Mouse (Mus musculus): ENCODE results near the gene Gfi1.

Gene Gfi1

DNA sequence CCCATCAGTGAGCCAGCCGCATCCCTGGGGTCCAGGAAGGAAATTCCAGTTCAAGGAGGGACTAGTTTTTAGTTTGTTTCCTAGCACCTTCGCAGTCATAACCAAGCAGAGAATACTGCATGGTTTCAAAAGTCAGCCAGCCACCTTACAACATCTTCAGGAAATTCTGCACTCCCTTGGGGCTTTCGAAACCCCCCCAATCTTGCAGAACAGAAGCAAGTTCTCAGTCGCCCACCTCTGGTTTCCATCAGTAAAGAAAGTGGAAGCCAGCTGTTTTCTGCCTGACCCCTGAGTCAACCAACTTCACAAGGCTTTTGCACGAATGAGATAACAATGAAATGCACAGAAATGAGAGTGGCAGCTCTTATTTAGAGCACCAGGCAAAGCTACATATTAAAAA lies 47.4 kb downstream of the Gfi1 start:
- in situ Hi-C loops (cut with MboI, MseI): no loop called here

Measured in T-helper 2 cell (primary cell).